Mouse (Mus musculus) cerebellum, postnatal 25 days (tissue): ENCODE measurements around the gene Fam114a2.
A peak's percentile ranks its signal among the peaks of the same experiment; 100 is the strongest.
"Not testable (repeated sequence)": the region's sequence is repeated elsewhere in the genome, so short reads cannot be mapped to it uniquely, and the experiment has no call there.

ENCODE experiments used
- DNase-seq, 2 experiments: peaks; one replicate each; pipeline ENCODE4 v3.0.0; 2021; ENCODE audit warnings: mixed read lengths in 2 of 2

Fam114a2 gene

GRCm38 (mm10) chr11:57518091-57518750 is at the start of gene Fam114a2, which contains the start of gene Mfap3:
TSS of gene Fam114a2 (minus strand) at chr11:57518617.
TSS of gene Mfap3 (plus strand) at chr11:57518664.
- peak; percentile 94 to 97 for DNase-seq

GRCm38 (mm10) chr11:57566091-57567035 is 47.9 kb upstream of the Fam114a2 start:
- peak; percentile 14 to 43 for DNase-seq

- DNase-seq: no peak
Observed at GRCm38 (mm10) chr11:57564564-57564963, 46.1 kb upstream of the Fam114a2 start.

- not testable (repeated sequence) for DNase-seq
Observed at GRCm38 (mm10) chr11:57557936-57558335, 39.5 kb upstream of the Fam114a2 start.

- no peak for DNase-seq
Observed at GRCm38 (mm10) chr11:57553015-57553780, 34.8 kb upstream of the Fam114a2 start.

- DNase-seq: no peak
Observed at GRCm38 (mm10) chr11:57551016-57551415, 32.6 kb upstream of the Fam114a2 start.

GRCm38 (mm10) chr11:57550230-57550629 is 31.8 kb upstream of the Fam114a2 start:
- DNase-seq: no peak

- peak; percentile 79 to 87 for DNase-seq
Observed at GRCm38 (mm10) chr11:57548618-57549550, 30.5 kb upstream of the Fam114a2 start.

- no peak for DNase-seq
Observed at GRCm38 (mm10) chr11:57540681-57541080, 22.3 kb upstream of the Fam114a2 start.

- DNase-seq: no peak
Observed at GRCm38 (mm10) chr11:57539841-57540418, 21.5 kb upstream of the Fam114a2 start.

GRCm38 (mm10) chr11:57535912-57536311 is 17.5 kb upstream of the Fam114a2 start:
- no peak for DNase-seq

- no peak for DNase-seq
Observed at GRCm38 (mm10) chr11:57532306-57532705, 13.9 kb upstream of the Fam114a2 start.

GRCm38 (mm10) chr11:57531300-57531950 is 13.0 kb upstream of the Fam114a2 start:
- no peak for DNase-seq

- no peak for DNase-seq
Observed at GRCm38 (mm10) chr11:57529111-57529510, 10.7 kb upstream of the Fam114a2 start.

- peak; percentile 53 to 76 for DNase-seq
Observed at GRCm38 (mm10) chr11:57527506-57527905, 9.1 kb upstream of the Fam114a2 start.

- no peak for DNase-seq
Observed at GRCm38 (mm10) chr11:57525900-57526299, 7.5 kb upstream of the Fam114a2 start.

- DNase-seq: no peak
Observed at GRCm38 (mm10) chr11:57524597-57524996, 6.2 kb upstream of the Fam114a2 start.

GRCm38 (mm10) chr11:57523418-57523817 is 5.0 kb upstream of the Fam114a2 start:
- no peak for DNase-seq

GRCm38 (mm10) chr11:57522046-57522445 is 3.6 kb upstream of the Fam114a2 start:
- DNase-seq: peak in 1 of 2 experiments; percentile 26

- no peak for DNase-seq
Observed at GRCm38 (mm10) chr11:57521206-57521605, 2.8 kb upstream of the Fam114a2 start.

- DNase-seq: no peak
Observed at GRCm38 (mm10) chr11:57519304-57519703, 887 bp upstream of the Fam114a2 start.
